Mouse (Mus musculus) heart, embryonic 13.5 days (tissue): ENCODE data around the gene Trip11. TPM values are rescaled to one million over a fixed set of nuclear protein-coding genes. Genes with fewer than 3 reads are reported as not detected.
A peak's percentile ranks its signal among the peaks of the same experiment; 100 is the strongest.
"Not testable (repeated sequence)": the region's sequence is repeated elsewhere in the genome, so short reads cannot be mapped to it uniquely, and the experiment has no call there.

ENCODE experiments used
- ATAC-seq: fragments of 200-750 bp; cut with Nextera tagmentation; 2 replicates; pipeline ENCODE4 v1.8.0; 2017; ENCODE audit warnings: moderate TSS enrichment; ENCODE audit not compliant: insufficient number of reproducible peaks, low FRiP score, low TSS enrichment; ENCODE audit errors: extremely low read depth
- H3K27ac ChIP-seq: fragments of 300-500 bp; sonication (generic); replicated peaks from 2 replicates; pipeline ENCODE4 v1.5.1; 2015; ENCODE audit warnings: moderate library complexity, mild to moderate bottlenecking, inconsistent platforms
- H3K27me3 ChIP-seq: fragments of 300-500 bp; sonication (generic); replicated peaks from 2 replicates; pipeline ENCODE4 v1.6.1; 2015; ENCODE audit warnings: mild to moderate bottlenecking, inconsistent platforms
- H3K36me3 ChIP-seq: fragments of 300-500 bp; sonication (generic); 2 replicates; pipeline ENCODE4 v1.6.1; 2015; ENCODE audit warnings: mild to moderate bottlenecking, inconsistent platforms
- H3K4me1 ChIP-seq: fragments of 300-500 bp; sonication (generic); 2 replicates; pipeline ENCODE4 v1.6.1; 2015; ENCODE audit warnings: inconsistent platforms
- H3K4me2 ChIP-seq: fragments of 300-500 bp; sonication (generic); 2 replicates; pipeline ENCODE4 v1.6.1; 2015; ENCODE audit warnings: inconsistent platforms, mild to moderate bottlenecking, moderate library complexity
- H3K4me3 ChIP-seq: fragments of 300-500 bp; sonication (generic); 2 replicates; pipeline ENCODE4 v1.5.1; 2015; ENCODE audit warnings: moderate library complexity, mild to moderate bottlenecking, inconsistent platforms
- H3K9ac ChIP-seq: fragments of 300-500 bp; sonication (generic); 2 replicates; pipeline ENCODE4 v1.6.1; 2015; ENCODE audit warnings: inconsistent platforms, mild to moderate bottlenecking, moderate library complexity
- H3K9me3 ChIP-seq: fragments of 300-500 bp; sonication (generic); 2 replicates; pipeline ENCODE4 v1.6.1; 2016; ENCODE audit warnings: inconsistent platforms
- WGBS: fragments of 180-500 bp; shearing (Covaris S2); methylation state at CpG from one replicate; pipeline ENCODE4 v1.1.7; 2015; ENCODE audit warnings: mixed read lengths; 5-methylcytosine and 5-hydroxymethylcytosine counted together
- polyA plus RNA-seq: library from polyadenylated mRNA; unstranded; fragments of >200 nt; fragmentation: Nextera tagmentation; extraction: Ambion mirVana; gene quantifications from 2 replicates; pipeline ENCODE4 v1.2.1, GENCODE M21; 2015

The Trip11 gene
- 19.1 and 19.5 TPM in 2 replicates for polyA plus RNA-seq

GRCm38 (mm10) chr12:101912626-101913490 is at the start of gene Trip11:
Gene Trip11, minus strand, starts transcription at chr12:101913267.
- peak within 1 kb of the TSS; percentile 96 for H3K9ac ChIP-seq
- ATAC-seq = peak; percentile 80
- H3K27me3 ChIP-seq = no peaks in the 10 kb centered on the region
- H3K9me3 ChIP-seq = no peaks in the 10 kb centered on the region
- WGBS = 1% methylated on average over 69 of the region's 69 CpGs
- peak within 1 kb of the TSS; percentile 86 for H3K4me2 ChIP-seq
- peaks cover 19% of the 10 kb centered on the region for H3K36me3 ChIP-seq
- peaks cover 23% of the 10 kb centered on the region for H3K4me1 ChIP-seq
- peak within 1 kb of the TSS; percentile 93 for H3K4me3 ChIP-seq
- H3K27ac ChIP-seq = peak within 1 kb of the TSS; percentile 88

GRCm38 (mm10) chr12:101958960-101959780 is 46.1 kb upstream of the Trip11 start:
- H3K4me2 ChIP-seq = peak overlapping the region; percentile 84
- peaks cover 14% of the 10 kb centered on the region for H3K4me1 ChIP-seq
- H3K4me3 ChIP-seq = peak overlapping the region; percentile 95; the same call in 1 of the 2 replicates
- H3K27me3 ChIP-seq, ATAC-seq, H3K9me3 ChIP-seq, H3K36me3 ChIP-seq, H3K27ac ChIP-seq: not testable (repeated sequence)
- H3K9ac ChIP-seq = peak overlapping the region; percentile 67
- WGBS = 86% methylated on average over 5 of the region's 5 CpGs

- H3K9ac ChIP-seq = peak overlapping the region; percentile 67
- H3K27me3 ChIP-seq = no peaks in the 10 kb centered on the region
- peaks cover 14% of the 10 kb centered on the region for H3K4me1 ChIP-seq
- peak overlapping the region; percentile 95 for H3K4me3 ChIP-seq
- no peaks in the 10 kb centered on the region for H3K9me3 ChIP-seq
- no peaks in the 10 kb centered on the region for H3K36me3 ChIP-seq
- no peak for ATAC-seq
- 57% methylated on average over 9 of the region's 9 CpGs for WGBS
- H3K4me2 ChIP-seq = peak overlapping the region; percentile 84
- peak overlapping the region; percentile 48; the same call in 1 of the 2 replicates for H3K27ac ChIP-seq
Observed at GRCm38 (mm10) chr12:101958556-101958955, 45.5 kb upstream of the Trip11 start.

- peaks cover 14% of the 10 kb centered on the region for H3K4me1 ChIP-seq
- H3K4me3 ChIP-seq = peak within 1 kb of the TSS; percentile 95
- peak within 1 kb of the TSS; percentile 93 for H3K9ac ChIP-seq
- no peaks in the 10 kb centered on the region for H3K36me3 ChIP-seq
- peak within 1 kb of the TSS; percentile 84 for H3K4me2 ChIP-seq
- H3K9me3 ChIP-seq = no peaks in the 10 kb centered on the region
- WGBS = under 1% methylated on average over 54 of the region's 54 CpGs
- peak; percentile 99 for ATAC-seq
- peak within 1 kb of the TSS; percentile 76 for H3K27ac ChIP-seq
- no peaks in the 10 kb centered on the region for H3K27me3 ChIP-seq
Observed at GRCm38 (mm10) chr12:101957942-101958544, 45.0 kb upstream of the Trip11 start, which contains the start of gene Atxn3. Gene Atxn3, minus strand, starts transcription at chr12:101958246.

- 10% methylated on average over 26 of the region's 26 CpGs for WGBS
- Histone ChIP-seq H3K27ac (peak overlapping the region; percentile 76), H3K4me3 (peak overlapping the region; percentile 95), H3K9ac (peak overlapping the region; percentile 93), H3K36me3 (no peaks in the 10 kb centered on the region), H3K27me3 (no peaks in the 10 kb centered on the region), H3K9me3 (no peaks in the 10 kb centered on the region), H3K4me1 (peaks cover 14% of the 10 kb centered on the region), H3K4me2 (peak overlapping the region; percentile 84)
- ATAC-seq = peak; percentile 14; the same call in 1 of the 2 replicates
Observed at GRCm38 (mm10) chr12:101957079-101957941, 44.2 kb upstream of the Trip11 start.

- H3K36me3 ChIP-seq, H3K27me3 ChIP-seq, H3K9ac ChIP-seq, H3K27ac ChIP-seq, H3K4me2 ChIP-seq, ATAC-seq, H3K9me3 ChIP-seq, H3K4me3 ChIP-seq: not testable (repeated sequence)
- WGBS = 94% methylated on average over 8 of the region's 8 CpGs
- H3K4me1 ChIP-seq = peaks cover 14% of the 10 kb centered on the region
Observed at GRCm38 (mm10) chr12:101955821-101956220, 42.8 kb upstream of the Trip11 start.

GRCm38 (mm10) chr12:101948801-101949200 is 35.7 kb upstream of the Trip11 start:
- no peak overlapping the region for H3K4me2 ChIP-seq
- no peak overlapping the region for H3K9ac ChIP-seq
- H3K27me3 ChIP-seq = no peaks in the 10 kb centered on the region
- no peak overlapping the region for H3K4me3 ChIP-seq
- no peak overlapping the region for H3K27ac ChIP-seq
- no peak for ATAC-seq
- peaks cover 35% of the 10 kb centered on the region for H3K36me3 ChIP-seq
- H3K4me1 ChIP-seq = no peaks in the 10 kb centered on the region
- H3K9me3 ChIP-seq = no peaks in the 10 kb centered on the region
- WGBS = 76% methylated on average over 4 of the region's 4 CpGs

- Histone ChIP-seq H3K9me3 (no peaks in the 10 kb centered on the region), H3K4me3 (no peak overlapping the region), H3K9ac (no peak overlapping the region), H3K27ac (no peak overlapping the region), H3K4me1 (no peaks in the 10 kb centered on the region), H3K36me3 (peaks cover 40% of the 10 kb centered on the region), H3K4me2 (no peak overlapping the region), H3K27me3 (no peaks in the 10 kb centered on the region)
- no peak for ATAC-seq
- WGBS = 84% methylated on average over 8 of the region's 8 CpGs
Observed at GRCm38 (mm10) chr12:101947986-101948385, 34.9 kb upstream of the Trip11 start.

- Histone ChIP-seq H3K36me3 (peaks cover 73% of the 10 kb centered on the region), H3K4me3 (no peak overlapping the region), H3K9ac (no peak overlapping the region), H3K4me1 (no peaks in the 10 kb centered on the region), H3K9me3 (no peaks in the 10 kb centered on the region), H3K4me2 (no peak overlapping the region), H3K27ac (no peak overlapping the region), H3K27me3 (no peaks in the 10 kb centered on the region)
- WGBS = 83% methylated on average over 7 of the region's 7 CpGs
- ATAC-seq = no peak
Observed at GRCm38 (mm10) chr12:101937572-101937971, 24.5 kb upstream of the Trip11 start.

- H3K4me3 ChIP-seq = no peak overlapping the region
- no peak overlapping the region for H3K27ac ChIP-seq
- WGBS = 92% methylated on average over 3 of the region's 3 CpGs
- H3K9me3 ChIP-seq = no peaks in the 10 kb centered on the region
- peaks cover 74% of the 10 kb centered on the region for H3K36me3 ChIP-seq
- H3K4me2 ChIP-seq = no peak overlapping the region
- H3K9ac ChIP-seq = no peak overlapping the region
- H3K27me3 ChIP-seq = no peaks in the 10 kb centered on the region
- H3K4me1 ChIP-seq = no peaks in the 10 kb centered on the region
- ATAC-seq = no peak
Observed at GRCm38 (mm10) chr12:101935223-101935622, 22.2 kb upstream of the Trip11 start.
